Mouse (Mus musculus) ES-E14 (cell line): Measurements from ENCODE around the gene Adra1d. TPM values are rescaled to one million over a fixed set of nuclear protein-coding genes. Genes with fewer than 3 reads are reported as not detected.

Experiments used
- DNase-seq: peaks from one replicate; pipeline ENCODE4 v3.0.0-alpha.2; 2013; ENCODE audit warnings: low read depth, low spot score
- H3K27ac ChIP-seq: 2 replicates; pipeline ENCODE4 v1.5.1; 2012; ENCODE audit warnings: low read depth, mild to moderate bottlenecking, low read length, moderate library complexity, mixed read lengths; ENCODE audit not compliant: poor library complexity, insufficient read depth, severe bottlenecking
- H3K36me3 ChIP-seq: 2 replicates; pipeline ENCODE4 v1.6.1; 2012; ENCODE audit warnings: mild to moderate bottlenecking, low read length, moderate library complexity, mixed read lengths; ENCODE audit not compliant: control insufficient read depth, poor library complexity, insufficient read depth, severe bottlenecking
- H3K4me1 ChIP-seq, 2 experiments: fragments of 150-350 bp in 1 of 2; sonication (generic) in 1 of 2; 2 replicates each; pipeline ENCODE4 v1.6.1; 2012; ENCODE audit warnings: low read length in 2 of 2, mild to moderate bottlenecking in 1 of 2, mixed read lengths in 1 of 2; ENCODE audit not compliant: control insufficient read depth in 2 of 2, insufficient read depth in 2 of 2, poor library complexity in 1 of 2
- H3K4me3 ChIP-seq, 2 experiments: fragments of 150-350 bp in 1 of 2; sonication (generic) in 1 of 2; 2 replicates each; pipeline ENCODE4 v1.5.1; 2012; ENCODE audit warnings: low read length in 2 of 2, low read depth in 1 of 2, mild to moderate bottlenecking in 1 of 2, mixed read lengths in 1 of 2; ENCODE audit not compliant: insufficient read depth in 1 of 2, poor library complexity in 1 of 2, severe bottlenecking in 1 of 2
- H3K9ac ChIP-seq: 2 replicates; pipeline ENCODE4 v1.6.1; 2012; ENCODE audit warnings: low read depth, mild to moderate bottlenecking, low read length, mixed read lengths; ENCODE audit not compliant: poor library complexity, insufficient read depth, severe bottlenecking
- H3K9me3 ChIP-seq: fragments of 150-350 bp; sonication (generic); 2 replicates; pipeline ENCODE4 v1.6.1; 2012; ENCODE audit warnings: low read depth, mild to moderate bottlenecking, low read length; ENCODE audit not compliant: control insufficient read depth, insufficient read depth
- CHD2 ChIP-seq: IDR thresholded peaks from 2 replicates; pipeline ENCODE4 v1.6.1; 2014; ENCODE audit warnings: mild to moderate bottlenecking, low read depth, low read length, inconsistent platforms
- HCFC1 ChIP-seq: IDR thresholded peaks from 2 replicates; pipeline ENCODE4 v1.6.1; 2012; ENCODE audit warnings: low read length, inconsistent platforms, borderline replicate concordance; ENCODE audit not compliant: insufficient read depth
- MAFK ChIP-seq: IDR thresholded peaks from 2 replicates; pipeline ENCODE4 v1.6.1; 2014; ENCODE audit warnings: mild to moderate bottlenecking, low read depth, low read length, inconsistent platforms; ENCODE audit not compliant: insufficient read depth
- ZC3H11A ChIP-seq: IDR thresholded peaks from 2 replicates; pipeline ENCODE4 v1.6.1; 2012; ENCODE audit warnings: low read depth, mild to moderate bottlenecking, inconsistent platforms, low read length, borderline replicate concordance
- ZNF384 ChIP-seq: IDR thresholded peaks from 2 replicates; pipeline ENCODE4 v1.6.1; 2012; ENCODE audit warnings: low read depth, low read length, inconsistent platforms
- in situ Hi-C, 2 experiments: fragments of 600-800 bp; cut with MboI; formaldehyde crosslinking; loops; one replicate each; pipeline ENCODE4 v1.15.1; 2025; ENCODE audit warnings: low sequenced_read_pairs in 2 of 2, inconsistent platforms in 1 of 2; ENCODE audit not compliant: unreplicated experiment in 2 of 2
- total RNA-seq: library from RNA; depleted of rRNA; stranded (reverse); fragments of 300-350 nt; gene quantifications from 2 replicates; pipeline ENCODE4 v1.2.3, GENCODE M21; 2012

Gene Adra1d
- total RNA-seq, 1 experiment, result 0.85 TPM

DNA sequence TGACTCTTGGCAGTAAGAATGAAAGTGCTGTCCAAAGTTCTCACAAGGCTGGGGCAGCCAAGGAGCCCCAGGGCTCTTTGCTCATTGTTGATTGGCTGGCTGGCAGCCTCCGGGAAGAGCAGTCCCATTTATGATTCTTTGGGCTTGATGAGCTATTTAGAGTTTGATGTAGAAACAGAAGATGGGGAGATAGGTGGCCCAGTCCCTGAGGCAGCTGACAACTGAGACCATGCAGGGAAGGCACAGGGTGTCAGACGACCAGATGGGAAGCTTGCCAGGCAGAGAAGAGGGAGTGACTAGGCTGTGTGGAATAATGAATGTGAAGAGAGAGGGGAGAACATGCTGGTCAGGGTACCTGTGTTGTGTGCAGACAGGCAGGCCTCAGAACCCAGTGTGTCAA lies 48.6 kb downstream of the Adra1d start:
- in situ Hi-C loops, result no loop called here
- no peak for DNase-seq
- no peak for TF ChIP-seq HCFC1
- TF ChIP-seq CHD2, result no peak
- TF ChIP-seq ZC3H11A, result no peak
- no peak for TF ChIP-seq MAFK
- Histone ChIP-seq H3K9ac (no peak overlapping the region), H3K4me1 (peaks cover 1 to 14% of the 10 kb centered on the region in 2 experiments; a peak in 2 of 4 replicates), H3K9me3 (no peaks in the 10 kb centered on the region), H3K4me3 (no peak overlapping the region), H3K27ac (no peak overlapping the region), H3K36me3 (peaks cover 4% of the 10 kb centered on the region)

DNA sequence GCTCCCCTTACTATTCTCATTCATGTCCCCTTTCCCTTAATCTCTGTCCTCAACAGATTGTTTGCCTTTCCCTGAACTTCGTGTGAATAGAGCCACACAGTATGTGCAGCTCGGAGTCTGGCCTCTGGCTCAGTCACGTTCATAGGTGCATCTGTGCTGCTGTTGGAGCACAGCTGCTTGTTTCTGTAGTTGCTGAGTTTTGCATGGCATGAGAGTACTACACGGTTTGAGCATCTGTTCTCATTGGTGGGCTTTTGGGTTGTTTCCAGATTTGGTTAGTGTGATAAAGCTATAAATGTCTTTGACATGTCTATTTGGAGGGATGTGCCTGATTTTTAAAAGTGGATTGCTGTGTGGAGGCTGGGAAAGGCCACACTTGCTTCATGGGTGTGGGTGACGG lies 51.6 kb downstream of the Adra1d start:
- TF ChIP-seq CHD2 (no peak), MAFK (no peak), ZNF384 (no peak), ZC3H11A (no peak), HCFC1 (no peak)
- H3K9ac ChIP-seq, result peak overlapping the region; percentile 54; the same call in 1 of the 2 replicates
- in situ Hi-C loops, result no loop called here
- H3K4me1 ChIP-seq, result peaks cover 4 to 22% of the 10 kb centered on the region in 2 experiments; a peak in 3 of 4 replicates
- H3K9me3 ChIP-seq, result no peaks in the 10 kb centered on the region
- H3K36me3 ChIP-seq, result no peaks in the 10 kb centered on the region; the same call in 1 of the 2 replicates
- H3K27ac ChIP-seq, result peak overlapping the region; percentile 23; the same call in 1 of the 2 replicates
- no peak for DNase-seq
- H3K4me3 ChIP-seq, result peak overlapping the region; percentile 10 to 36; a peak in 3 of 4 replicates

DNA sequence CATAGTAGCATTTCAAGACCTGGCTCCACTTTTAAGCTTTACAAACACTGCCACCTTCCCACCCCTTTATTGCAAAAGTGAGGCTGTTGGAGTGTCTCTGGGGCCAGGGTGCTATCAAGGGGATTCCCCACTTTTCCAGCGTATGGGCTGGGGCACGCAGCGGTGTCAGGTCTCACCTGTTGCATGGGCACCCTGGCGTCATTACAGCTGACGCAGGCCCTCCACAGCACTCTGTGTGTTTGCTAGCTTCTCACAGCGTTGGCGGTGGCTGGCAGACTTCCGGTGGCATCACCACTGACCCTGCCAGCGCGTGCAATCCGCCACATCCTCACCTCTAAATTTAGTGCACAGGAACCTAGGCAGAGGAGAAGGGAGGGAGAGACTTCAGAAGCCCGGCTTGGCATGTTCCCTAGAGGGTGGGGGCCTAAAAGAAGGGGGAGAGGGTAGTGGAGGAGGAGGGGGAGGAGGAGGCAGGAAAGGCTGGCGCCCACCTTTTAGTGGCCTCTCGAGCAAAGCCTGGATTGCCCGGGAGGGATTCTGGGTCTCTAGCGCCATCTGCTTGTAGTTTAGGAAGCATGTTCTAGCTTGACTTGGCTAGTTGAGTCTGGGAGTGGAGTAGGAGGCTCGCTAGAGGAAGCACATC lies 52.3 kb downstream of the Adra1d start:
- TF ChIP-seq ZC3H11A (0 out of 2 replicates have a peak, but pooled peaks have one; percentile 28), HCFC1 (no peak)
- in situ Hi-C loops, result no loop called here
- no peak overlapping the region for H3K27ac ChIP-seq

DNA sequence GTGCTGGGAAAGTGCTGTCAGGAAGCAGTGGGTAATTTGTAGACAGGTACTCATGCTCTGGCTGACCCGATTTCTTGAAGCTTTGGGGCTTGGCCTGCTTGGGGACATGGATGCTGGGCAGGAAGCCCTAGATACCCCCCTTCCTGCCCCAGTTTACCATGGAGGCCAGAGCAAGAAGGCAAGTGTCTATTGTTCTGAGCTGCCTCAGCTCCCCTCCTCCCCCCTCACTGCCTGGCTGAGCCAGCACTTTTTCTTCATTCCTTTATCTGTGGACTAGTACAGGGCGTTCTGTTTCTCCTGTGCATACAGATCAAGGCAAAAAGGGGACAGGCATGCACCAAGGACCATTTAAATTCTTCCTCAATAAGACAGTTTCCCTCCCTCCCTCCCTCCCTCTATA lies 53.6 kb downstream of the Adra1d start:
- no peak for DNase-seq
- in situ Hi-C loops, result no loop called here
- TF ChIP-seq ZNF384 (no peak), HCFC1 (no peak), CHD2 (no peak), ZC3H11A (no peak), MAFK (0 out of 2 replicates have a peak, but pooled peaks have one; percentile 43)
- Histone ChIP-seq H3K36me3 (no peaks in the 10 kb centered on the region; the same call in 1 of the 2 replicates), H3K9me3 (no peaks in the 10 kb centered on the region), H3K4me1 (peaks cover 10 to 27% of the 10 kb centered on the region in 2 experiments), H3K9ac (no peak overlapping the region), H3K27ac (no peak overlapping the region), H3K4me3 (no peak overlapping the region)

More for the DNA sequence above, 52.3 kb downstream of the Adra1d start:
- H3K4me3 ChIP-seq, result peak overlapping the region; percentile 35 to 36; a peak in 3 of 4 replicates
- H3K9me3 ChIP-seq, result no peaks in the 10 kb centered on the region
- H3K36me3 ChIP-seq, result no peaks in the 10 kb centered on the region; the same call in 1 of the 2 replicates
- peaks cover 8 to 22% of the 10 kb centered on the region in 2 experiments for H3K4me1 ChIP-seq
- DNase-seq, result peak; percentile 67
- H3K9ac ChIP-seq, result peak overlapping the region; percentile 54

DNA sequence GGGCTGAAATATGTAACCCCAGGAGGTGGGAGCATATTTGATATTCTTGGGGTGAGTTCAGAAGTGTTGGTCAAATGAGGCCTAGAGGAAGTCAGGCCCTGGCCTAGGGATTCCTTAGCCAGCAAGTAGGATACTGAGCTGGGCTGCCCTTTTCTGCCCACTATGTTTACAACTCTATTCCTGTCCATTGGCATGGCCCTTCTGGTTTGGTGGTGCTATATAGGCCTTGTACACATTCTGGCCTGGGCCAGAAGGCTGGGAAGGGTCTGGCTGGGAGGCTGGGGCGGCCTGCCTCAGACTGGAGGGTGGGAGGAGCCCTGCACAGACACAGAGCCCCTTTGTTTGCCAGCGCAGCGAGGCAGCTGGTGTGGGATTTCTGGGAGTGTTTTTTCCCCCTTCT lies 55.7 kb downstream of the Adra1d start:
- Histone ChIP-seq H3K9ac (no peak overlapping the region), H3K4me3 (no peak overlapping the region), H3K27ac (no peak overlapping the region), H3K36me3 (no peaks in the 10 kb centered on the region), H3K9me3 (no peaks in the 10 kb centered on the region), H3K4me1 (peaks cover 11 to 31% of the 10 kb centered on the region in 2 experiments)
- no peak for DNase-seq
- TF ChIP-seq CHD2, result no peak
- no peak for TF ChIP-seq ZNF384
- TF ChIP-seq MAFK, result no peak
- no peak for TF ChIP-seq ZC3H11A
- no peak for TF ChIP-seq HCFC1
- in situ Hi-C loops, result no loop called here
